Mouse (Mus musculus): Measurements from ENCODE around the gene Zdhhc9.

Zdhhc9 gene

GRCm38 (mm10) chrX:48127502-48128218 lies 81.0 kb downstream of the Zdhhc9 start:
- in situ Hi-C loops (cut with MboI, MseI) = no loop called here

GRCm38 (mm10) chrX:48126903-48127476 lies 81.7 kb downstream of the Zdhhc9 start:
- in situ Hi-C loops (cut with MboI, MseI) = no loop called here

- in situ Hi-C loops (cut with MboI, MseI) = no loop called here
Observed at GRCm38 (mm10) chrX:48124132-48125071, 84.3 kb downstream of the Zdhhc9 start.

All from T-helper 1 cell (primary cell).